Mouse (Mus musculus) thymus, adult 2 months (tissue): ENCODE measurements around the gene Jhy. TPM values are rescaled to one million over a fixed set of nuclear protein-coding genes. Genes with fewer than 3 reads are reported as not detected.

Experiments
- DNase-seq: peaks from one replicate; pipeline ENCODE4 v3.0.0; 2021
- H3K27ac ChIP-seq: fragments of 200-500 bp; 2 replicates; pipeline ENCODE4 v1.5.1; 2012; ENCODE audit warnings: low read length, control low read depth; ENCODE audit not compliant: control insufficient read depth, insufficient read depth
- H3K27me3 ChIP-seq: fragments of 200-500 bp; 2 replicates; pipeline ENCODE4 v1.6.1; 2012; ENCODE audit warnings: mild to moderate bottlenecking, low read length, moderate library complexity, mixed read lengths; ENCODE audit not compliant: control insufficient read depth, insufficient read depth
- H3K36me3 ChIP-seq: fragments of 200-500 bp; 2 replicates; pipeline ENCODE4 v1.6.1; 2012; ENCODE audit warnings: mild to moderate bottlenecking, low read length, moderate library complexity; ENCODE audit not compliant: control insufficient read depth, insufficient read depth
- H3K4me1 ChIP-seq: fragments of 200-500 bp; replicated peaks from 2 replicates; pipeline ENCODE4 v1.6.1; 2012; ENCODE audit warnings: low read length; ENCODE audit not compliant: control insufficient read depth, insufficient read depth
- H3K4me3 ChIP-seq: fragments of 200-500 bp; 2 replicates; pipeline ENCODE4 v1.5.1; 2012; ENCODE audit warnings: mild to moderate bottlenecking, low read length, control low read depth, moderate library complexity; ENCODE audit not compliant: control insufficient read depth, insufficient read depth
- CTCF ChIP-seq: fragments of 200-500 bp; IDR thresholded peaks from 2 replicates; pipeline ENCODE4 v1.5.1; 2012; ENCODE audit warnings: mild to moderate bottlenecking, control low read depth, low read length, moderate library complexity, borderline replicate concordance; ENCODE audit not compliant: control insufficient read depth, poor library complexity, insufficient read depth; ENCODE audit errors: extremely low read depth
- POLR2A ChIP-seq: fragments of 200-500 bp; IDR thresholded peaks from 2 replicates; pipeline ENCODE4 v1.6.1; 2012; ENCODE audit warnings: mild to moderate bottlenecking, low read length, control low read depth, moderate library complexity; ENCODE audit not compliant: control insufficient read depth, poor library complexity, insufficient read depth; ENCODE audit errors: extremely low read depth
- WGBS: fragments of 180-500 bp; shearing (Covaris S2); methylation state at CpG from one replicate; pipeline ENCODE4 v1.1.7; 2018; 5-methylcytosine and 5-hydroxymethylcytosine counted together
- polyA plus RNA-seq: library from polyadenylated mRNA; depleted of rRNA; stranded (reverse); fragments of >200 nt; gene quantifications from 2 replicates; pipeline ENCODE4 v1.2.3, GENCODE M21; 2012

The Jhy gene
- polyA plus RNA-seq, 1 experiment, result not detected

DNA sequence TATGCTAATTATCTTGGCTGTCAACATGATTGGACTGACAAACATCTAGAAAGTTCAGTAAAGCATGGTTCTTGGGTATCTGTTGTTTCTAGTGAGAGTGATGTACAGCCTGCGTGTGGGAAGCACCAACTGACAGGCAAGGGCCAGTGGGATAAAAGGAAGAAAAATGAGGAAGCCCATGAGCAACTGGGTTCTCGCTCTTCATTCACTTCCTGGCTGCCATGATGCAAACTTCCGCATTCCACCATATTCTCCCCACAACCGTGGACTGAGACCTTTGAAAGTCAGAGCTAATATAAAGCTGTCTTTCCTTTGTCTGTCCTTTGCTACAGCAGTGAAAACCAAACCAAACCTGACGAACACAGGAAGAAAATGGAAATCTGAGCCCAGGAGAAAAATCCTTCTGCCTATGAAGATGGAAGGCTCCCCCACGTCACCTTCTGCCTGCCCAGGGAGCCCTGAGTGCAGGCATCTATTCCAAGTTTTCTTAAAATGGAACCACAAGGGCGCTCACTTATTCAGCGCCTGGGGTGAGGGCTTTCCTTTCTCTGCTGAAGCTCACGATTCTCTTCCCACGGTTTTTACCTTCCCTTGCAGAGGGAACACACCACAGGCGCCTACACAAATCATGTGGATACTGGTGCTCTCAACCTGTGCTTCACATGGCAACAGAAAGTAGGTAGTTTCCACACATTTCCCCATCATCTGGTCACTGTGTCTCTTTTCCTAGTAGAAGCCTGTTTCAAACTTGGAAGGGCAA, 10.3 kb upstream of the Jhy start:
- Histone ChIP-seq H3K27ac (no peak overlapping the region), H3K4me1 (no peaks in the 10 kb centered on the region), H3K27me3 (no peaks in the 10 kb centered on the region), H3K36me3 (no peaks in the 10 kb centered on the region), H3K4me3 (no peak overlapping the region)
- 84% methylated on average over 11 of the region's 11 CpGs for WGBS
- TF ChIP-seq POLR2A (no peak), CTCF (no peak)
- DNase-seq, result no peak

DNA sequence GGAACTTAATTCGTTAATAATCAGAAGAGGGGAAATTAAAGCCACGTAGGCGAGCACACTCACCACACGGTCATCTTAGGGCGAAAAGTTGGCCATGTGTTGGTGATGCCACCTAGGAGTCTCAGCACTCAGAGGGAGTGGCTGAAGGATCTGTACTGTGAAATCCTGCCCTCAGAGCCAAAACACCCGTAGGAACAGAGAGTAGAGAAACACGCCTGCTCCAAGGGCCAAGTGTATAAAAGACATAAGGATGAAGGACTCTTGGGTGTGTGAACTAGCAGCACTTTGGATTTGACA, 448 bp upstream of the Jhy start:
- Histone ChIP-seq H3K27ac (no peak overlapping the region), H3K36me3 (no peaks in the 10 kb centered on the region), H3K27me3 (peaks cover 13% of the 10 kb centered on the region), H3K4me1 (no peaks in the 10 kb centered on the region), H3K4me3 (no peak overlapping the region)
- no peak for DNase-seq
- TF ChIP-seq POLR2A, result no peak
- no peak for TF ChIP-seq CTCF
- WGBS, result 45% methylated on average over 7 of the region's 7 CpGs

DNA sequence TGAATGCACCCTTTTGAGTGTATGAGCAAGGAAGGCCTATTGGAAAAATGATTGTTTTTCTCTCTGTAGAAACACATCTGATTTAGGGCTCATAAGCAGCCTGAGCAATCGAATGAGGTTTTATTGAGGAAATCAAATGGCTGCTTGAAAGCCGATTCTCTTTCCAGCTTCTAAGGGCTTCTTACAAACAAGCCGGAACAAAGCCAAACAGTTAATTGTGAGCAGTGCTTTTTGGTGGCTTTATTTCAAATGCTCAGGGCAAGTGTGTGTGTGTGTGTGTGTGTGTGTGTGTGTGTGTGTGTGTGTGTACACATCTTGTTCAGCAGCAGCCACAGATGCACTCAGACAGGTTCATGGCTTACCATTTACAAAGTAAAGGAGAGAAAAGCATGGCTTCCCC, 2.5 kb downstream of the Jhy start:
- TF ChIP-seq POLR2A, result no peak
- no peak for TF ChIP-seq CTCF
- H3K36me3 ChIP-seq, result no peaks in the 10 kb centered on the region
- H3K27ac ChIP-seq, result no peak overlapping the region
- H3K4me3 ChIP-seq, result no peak overlapping the region
- H3K4me1 ChIP-seq, result no peaks in the 10 kb centered on the region
- DNase-seq, result no peak
- H3K27me3 ChIP-seq, result peaks cover 13% of the 10 kb centered on the region
- WGBS, result 88% methylated on average over 3 of the region's 3 CpGs

DNA sequence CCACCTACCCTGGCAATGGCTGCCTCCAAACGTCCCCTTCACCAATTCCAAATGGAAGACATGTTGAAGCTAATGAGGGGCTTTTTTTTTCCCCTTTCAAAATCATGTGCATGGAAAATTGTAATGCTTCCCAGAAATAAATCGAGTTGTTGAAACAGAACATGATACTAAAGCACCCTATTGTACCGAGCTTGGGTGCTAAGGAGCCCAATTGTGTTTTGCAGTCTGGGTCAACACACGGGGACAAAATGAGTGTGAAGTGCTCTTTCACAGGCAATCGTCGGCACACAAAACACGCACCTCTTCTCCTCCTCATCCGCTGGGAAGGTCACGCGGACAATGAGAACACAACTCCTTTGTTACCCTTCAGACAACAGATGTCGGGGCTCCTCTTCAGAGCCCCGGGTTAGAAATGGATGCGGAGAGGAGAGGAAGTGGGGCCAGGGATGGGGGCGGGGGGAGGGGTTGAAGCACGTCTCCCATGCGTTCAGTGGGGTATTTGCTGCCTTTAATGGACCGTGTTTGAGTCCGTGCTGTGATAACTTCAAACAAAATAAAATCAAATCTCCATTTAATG, 14.8 kb downstream of the Jhy start:
- 80% methylated on average over 18 of the region's 18 CpGs for WGBS
- Histone ChIP-seq H3K27ac (no peak overlapping the region), H3K4me1 (no peaks in the 10 kb centered on the region), H3K4me3 (no peak overlapping the region), H3K27me3 (no peaks in the 10 kb centered on the region), H3K36me3 (no peaks in the 10 kb centered on the region)
- no peak for TF ChIP-seq POLR2A
- no peak for TF ChIP-seq CTCF
- DNase-seq, result no peak

DNA sequence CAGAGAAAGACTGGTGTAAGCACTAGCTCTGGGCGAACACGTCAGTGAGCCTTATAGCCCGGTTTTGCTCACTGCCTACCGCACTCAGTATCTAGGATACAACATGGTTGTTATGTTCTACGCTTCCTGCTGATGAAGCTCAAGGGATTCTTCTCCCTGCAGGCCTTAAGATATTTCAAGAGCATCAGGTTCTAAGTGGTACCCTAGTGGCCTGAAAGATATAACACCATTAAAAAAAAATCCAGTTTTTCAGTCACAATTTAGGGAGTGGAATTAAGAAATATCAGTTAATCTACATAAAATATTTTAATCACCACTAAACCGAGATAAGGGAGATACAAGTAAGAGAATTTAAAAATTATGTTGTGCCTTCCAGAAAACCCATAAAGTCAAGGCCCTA, 15.4 kb downstream of the Jhy start:
- no peaks in the 10 kb centered on the region for H3K27me3 ChIP-seq
- DNase-seq, result no peak
- no peak overlapping the region for H3K4me3 ChIP-seq
- no peak overlapping the region for H3K27ac ChIP-seq
- no peaks in the 10 kb centered on the region for H3K36me3 ChIP-seq
- TF ChIP-seq POLR2A (no peak), CTCF (no peak)
- no peaks in the 10 kb centered on the region for H3K4me1 ChIP-seq
- WGBS, result 97% methylated on average over 6 of the region's 6 CpGs

DNA sequence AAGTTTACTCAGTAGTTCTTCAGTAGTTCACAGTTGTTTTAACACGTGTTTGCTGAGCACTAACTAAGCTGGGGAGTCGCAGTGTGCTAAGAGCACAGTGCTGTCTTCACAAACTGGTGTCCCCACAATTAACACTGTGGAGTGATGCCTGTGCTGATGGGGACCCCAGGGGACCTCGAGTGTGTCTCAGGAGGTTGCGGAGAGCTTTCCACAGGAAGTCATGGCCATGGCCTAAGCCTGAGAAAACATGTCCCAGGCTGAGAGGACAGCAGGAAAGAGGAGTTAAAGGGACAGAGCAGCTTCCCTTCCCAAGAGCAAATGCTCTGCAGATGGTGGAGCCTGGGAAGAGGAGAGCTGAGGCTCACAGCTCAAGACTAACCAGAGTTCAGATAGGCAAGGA, 16.8 kb downstream of the Jhy start:
- H3K27ac ChIP-seq, result no peak overlapping the region
- TF ChIP-seq POLR2A, result no peak
- no peaks in the 10 kb centered on the region for H3K27me3 ChIP-seq
- no peaks in the 10 kb centered on the region for H3K4me1 ChIP-seq
- H3K4me3 ChIP-seq, result no peak overlapping the region
- H3K36me3 ChIP-seq, result no peaks in the 10 kb centered on the region
- WGBS, result 66% methylated on average over 4 of the region's 4 CpGs
- no peak for DNase-seq

DNA sequence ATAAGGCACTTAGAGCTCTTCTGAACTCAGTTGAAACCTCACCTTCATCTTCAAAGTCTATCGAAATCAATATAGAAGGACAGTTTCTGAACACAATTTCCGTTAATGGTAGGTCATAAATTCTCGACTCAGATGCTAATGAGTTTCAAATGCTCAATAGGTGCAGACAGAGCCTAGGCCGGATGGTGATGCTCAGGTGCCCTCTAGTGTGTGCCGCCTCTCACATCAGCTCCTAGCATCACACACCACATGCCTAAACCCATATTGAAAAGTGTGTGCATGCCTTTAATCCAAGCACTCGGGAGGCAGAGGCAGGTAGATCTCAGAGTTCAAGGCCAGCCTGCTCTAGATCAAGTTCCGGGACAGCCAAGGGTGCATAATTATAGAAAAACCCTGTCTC, 26.5 kb downstream of the Jhy start:
- DNase-seq, result no peak
- Histone ChIP-seq H3K27ac (no peak overlapping the region), H3K36me3 (no peaks in the 10 kb centered on the region), H3K4me3 (no peak overlapping the region), H3K27me3 (no peaks in the 10 kb centered on the region), H3K4me1 (no peaks in the 10 kb centered on the region)
- TF ChIP-seq CTCF (no peak), POLR2A (no peak)
- 74% methylated on average over 7 of the region's 7 CpGs for WGBS
